Mouse (Mus musculus) CH12F3 (cell line): ENCODE measurements around the gene Syt17.

Experiments
- in situ Hi-C: fragments of 300-500 bp; cut with MboI; formaldehyde crosslinking; loops from 2 replicates; pipeline ENCODE4 v1.14.3; 2020; ENCODE audit warnings: low sequenced_read_pairs

Gene Syt17

GRCm38 (mm10) chr7:118448134-118448967, at the start of gene Syt17:
Gene Syt17 (minus strand): TSS chr7:118448222.
- in situ Hi-C loops: no loop called here

GRCm38 (mm10) chr7:118494892-118495579, 47.0 kb upstream of the Syt17 start:
- in situ Hi-C loops: no loop called here

GRCm38 (mm10) chr7:118493892-118494291, 45.9 kb upstream of the Syt17 start:
- in situ Hi-C loops: no loop called here

GRCm38 (mm10) chr7:118491431-118492147, 43.6 kb upstream of the Syt17 start, which contains the start of gene Itpripl2:
Gene Itpripl2 (minus strand): TSS chr7:118491975.
- in situ Hi-C loops: no loop called here

- in situ Hi-C loops: no loop called here
Measured at GRCm38 (mm10) chr7:118490666-118491430, 42.8 kb upstream of the Syt17 start.

GRCm38 (mm10) chr7:118489706-118490665, 42.0 kb upstream of the Syt17 start:
- in situ Hi-C loops: no loop called here

GRCm38 (mm10) chr7:118488060-118488664, 40.1 kb upstream of the Syt17 start:
- in situ Hi-C loops: no loop called here

GRCm38 (mm10) chr7:118486917-118487316, 38.9 kb upstream of the Syt17 start:
- in situ Hi-C loops: no loop called here

- in situ Hi-C loops: no loop called here
Measured at GRCm38 (mm10) chr7:118483996-118484395, 36.0 kb upstream of the Syt17 start.

GRCm38 (mm10) chr7:118482001-118482400, 34.0 kb upstream of the Syt17 start:
- in situ Hi-C loops: no loop called here

GRCm38 (mm10) chr7:118481047-118481810, 33.2 kb upstream of the Syt17 start:
- in situ Hi-C loops: no loop called here

- in situ Hi-C loops: no loop called here
Measured at GRCm38 (mm10) chr7:118480160-118480709, 32.2 kb upstream of the Syt17 start.

GRCm38 (mm10) chr7:118478835-118479312, 30.9 kb upstream of the Syt17 start:
- in situ Hi-C loops: no loop called here

GRCm38 (mm10) chr7:118476428-118476827, 28.4 kb upstream of the Syt17 start:
- in situ Hi-C loops: no loop called here

GRCm38 (mm10) chr7:118475008-118475705, 27.1 kb upstream of the Syt17 start:
- in situ Hi-C loops: no loop called here

- in situ Hi-C loops: no loop called here
Measured at GRCm38 (mm10) chr7:118472886-118473285, 24.9 kb upstream of the Syt17 start.

GRCm38 (mm10) chr7:118468060-118468459, 20.0 kb upstream of the Syt17 start:
- in situ Hi-C loops: no loop called here
